Mouse (Mus musculus) liver, postnatal 0 days (tissue): ENCODE data around the gene Hrh2. TPM values are rescaled to one million over a fixed set of nuclear protein-coding genes. Genes with fewer than 3 reads are reported as not detected.
A peak's percentile ranks its signal among the peaks of the same experiment; 100 is the strongest.

Experiments used
- ATAC-seq: fragments of 200-750 bp; cut with Nextera tagmentation; 2 replicates; pipeline ENCODE4 v1.8.0; 2017; ENCODE audit warnings: mild to moderate bottlenecking, moderate library complexity
- DNase-seq: peaks from one replicate; pipeline ENCODE4 v3.0.0-alpha.2; 2016
- H3K27ac ChIP-seq: fragments of 300-500 bp; sonication (generic); 2 replicates; pipeline ENCODE4 v1.5.1; 2014; ENCODE audit warnings: antibody characterized with exemption, moderate library complexity, mild to moderate bottlenecking, low read depth
- H3K27me3 ChIP-seq: fragments of 300-500 bp; sonication (generic); 2 replicates; pipeline ENCODE4 v1.6.1; 2014; ENCODE audit warnings: low read length, control low read depth, mixed read lengths; ENCODE audit not compliant: insufficient read depth
- H3K36me3 ChIP-seq: fragments of 300-500 bp; sonication (generic); replicated peaks from 2 replicates; pipeline ENCODE4 v1.6.1; 2014; ENCODE audit warnings: mild to moderate bottlenecking, control low read depth, low read length, moderate library complexity, mixed read lengths; ENCODE audit not compliant: insufficient read depth
- H3K4me1 ChIP-seq: fragments of 300-500 bp; sonication (generic); 2 replicates; pipeline ENCODE4 v1.6.1; 2014; ENCODE audit warnings: antibody characterized with exemption, mild to moderate bottlenecking, control low read depth; ENCODE audit not compliant: insufficient read depth
- H3K4me2 ChIP-seq: fragments of 300-500 bp; sonication (generic); 2 replicates; pipeline ENCODE4 v1.6.1; 2014; ENCODE audit warnings: low read depth, mild to moderate bottlenecking, low read length, moderate library complexity, mixed read lengths
- H3K4me3 ChIP-seq: fragments of 300-500 bp; sonication (generic); 2 replicates; pipeline ENCODE4 v1.5.1; 2014; ENCODE audit warnings: low read depth, low read length
- H3K9ac ChIP-seq: fragments of 300-500 bp; sonication (generic); replicated peaks from 2 replicates; pipeline ENCODE4 v1.6.1; 2014; ENCODE audit warnings: mild to moderate bottlenecking, moderate library complexity
- H3K9me3 ChIP-seq: fragments of 300-500 bp; sonication (generic); 2 replicates; pipeline ENCODE4 v1.6.1; 2016; ENCODE audit warnings: mild to moderate bottlenecking, control low read depth, low read length, mixed read lengths
- CTCF ChIP-seq: sonication (generic); IDR thresholded peaks from 2 replicates; pipeline ENCODE4 v1.5.1; 2016; ENCODE audit warnings: antibody characterized with exemption, low read depth
- EP300 ChIP-seq: IDR thresholded peaks from 2 replicates; pipeline ENCODE4 v1.6.1; 2016; ENCODE audit warnings: antibody characterized with exemption, low read depth, mild to moderate bottlenecking
- WGBS: fragments of 180-500 bp; shearing (Covaris S2); extraction: QIAGEN DNeasy Blood & Tissue Kit; methylation state at CpG from one replicate; pipeline ENCODE4 v1.1.7; 2014; ENCODE audit not compliant: insufficient replicate concordance; 5-methylcytosine and 5-hydroxymethylcytosine counted together
- polyA plus RNA-seq: library from polyadenylated mRNA; unstranded; fragments of >200 nt; fragmentation: Nextera tagmentation; extraction: Ambion mirVana; gene quantifications from 2 replicates; pipeline ENCODE4 v1.2.1, GENCODE M21; 2015

Hrh2 gene
- polyA plus RNA-seq, 1 experiment from 2014 or later = 0.26 TPM

GRCm38 (mm10) chr13:54153672-54154218, 38.2 kb upstream of the Hrh2 start:
- Histone ChIP-seq H3K9ac (no peak overlapping the region), H3K4me1 (no peaks in the 10 kb centered on the region), H3K27me3 (no peaks in the 10 kb centered on the region), H3K4me2 (0 out of 2 replicates have a peak overlapping the region, but pooled peaks have one; percentile 1), H3K9me3 (no peaks in the 10 kb centered on the region), H3K4me3 (no peak overlapping the region), H3K27ac (no peak overlapping the region), H3K36me3 (no peaks in the 10 kb centered on the region)
- ATAC-seq = no peak
- TF ChIP-seq CTCF (no peak), EP300 (no peak)
- DNase-seq = no peak
- 14% methylated on average over 9 of the region's 9 CpGs for WGBS

- Histone ChIP-seq H3K4me1 (no peaks in the 10 kb centered on the region), H3K9ac (no peak overlapping the region), H3K36me3 (no peaks in the 10 kb centered on the region), H3K27me3 (no peaks in the 10 kb centered on the region), H3K27ac (no peak overlapping the region), H3K4me3 (no peak overlapping the region), H3K9me3 (no peaks in the 10 kb centered on the region), H3K4me2 (no peak overlapping the region)
- ATAC-seq (no peak), DNase-seq (no peak)
- TF ChIP-seq CTCF (no peak), EP300 (no peak)
- 81% methylated on average over 2 of the region's 2 CpGs for WGBS
Observed at GRCm38 (mm10) chr13:54155822-54156221, 36.1 kb upstream of the Hrh2 start.

GRCm38 (mm10) chr13:54159256-54159655, 32.7 kb upstream of the Hrh2 start:
- Histone ChIP-seq H3K4me2 (no peak overlapping the region), H3K4me1 (no peaks in the 10 kb centered on the region), H3K9me3 (no peaks in the 10 kb centered on the region), H3K27me3 (no peaks in the 10 kb centered on the region), H3K9ac (no peak overlapping the region), H3K4me3 (no peak overlapping the region), H3K36me3 (no peaks in the 10 kb centered on the region), H3K27ac (no peak overlapping the region)
- no peak for DNase-seq
- ATAC-seq = no peak
- 54% methylated on average over 7 of the region's 7 CpGs for WGBS
- no peak for TF ChIP-seq EP300

GRCm38 (mm10) chr13:54159756-54160155, 32.2 kb upstream of the Hrh2 start:
- H3K27ac ChIP-seq = no peak overlapping the region
- no peak overlapping the region for H3K4me3 ChIP-seq
- H3K36me3 ChIP-seq = no peaks in the 10 kb centered on the region
- ATAC-seq = no peak
- DNase-seq = no peak
- no peak overlapping the region for H3K4me2 ChIP-seq
- H3K4me1 ChIP-seq = no peaks in the 10 kb centered on the region
- H3K27me3 ChIP-seq = no peaks in the 10 kb centered on the region
- H3K9ac ChIP-seq = no peak overlapping the region
- no peak for TF ChIP-seq EP300
- TF ChIP-seq CTCF = no peak
- WGBS = 75% methylated on average over 11 of the region's 11 CpGs
- H3K9me3 ChIP-seq = no peaks in the 10 kb centered on the region

- Histone ChIP-seq H3K9ac (no peak overlapping the region), H3K4me1 (no peaks in the 10 kb centered on the region), H3K27ac (no peak overlapping the region), H3K4me3 (no peak overlapping the region), H3K4me2 (no peak overlapping the region), H3K36me3 (no peaks in the 10 kb centered on the region), H3K27me3 (no peaks in the 10 kb centered on the region), H3K9me3 (no peaks in the 10 kb centered on the region)
- TF ChIP-seq EP300 (no peak), CTCF (no peak)
- no peak for ATAC-seq
- 17% methylated on average over 1 of the region's 1 CpGs for WGBS
- DNase-seq = no peak
Observed at GRCm38 (mm10) chr13:54160546-54160945, 31.4 kb upstream of the Hrh2 start.

GRCm38 (mm10) chr13:54161514-54161913, 30.4 kb upstream of the Hrh2 start:
- 72% methylated on average over 2 of the region's 2 CpGs for WGBS
- H3K27me3 ChIP-seq = no peaks in the 10 kb centered on the region

GRCm38 (mm10) chr13:54163363-54163762, 28.6 kb upstream of the Hrh2 start:
- no peak overlapping the region for H3K27ac ChIP-seq
- no peak overlapping the region for H3K9ac ChIP-seq
- no peaks in the 10 kb centered on the region for H3K9me3 ChIP-seq
- H3K4me3 ChIP-seq = no peak overlapping the region
- no peak for DNase-seq
- no peaks in the 10 kb centered on the region for H3K4me1 ChIP-seq
- WGBS = 71% methylated on average over 8 of the region's 8 CpGs
- no peak overlapping the region for H3K4me2 ChIP-seq
- TF ChIP-seq CTCF (no peak), EP300 (no peak)
- ATAC-seq = no peak
- H3K27me3 ChIP-seq = no peaks in the 10 kb centered on the region
- no peaks in the 10 kb centered on the region for H3K36me3 ChIP-seq

More at GRCm38 (mm10) chr13:54161514-54161913, 30.4 kb upstream of the Hrh2 start:
- ATAC-seq (no peak), DNase-seq (no peak)
- no peaks in the 10 kb centered on the region for H3K36me3 ChIP-seq
- no peak overlapping the region for H3K4me2 ChIP-seq
- H3K4me1 ChIP-seq = no peaks in the 10 kb centered on the region
- H3K9ac ChIP-seq = no peak overlapping the region
- H3K9me3 ChIP-seq = no peaks in the 10 kb centered on the region
- H3K4me3 ChIP-seq = no peak overlapping the region
- no peak for TF ChIP-seq EP300
- no peak for TF ChIP-seq CTCF
- H3K27ac ChIP-seq = no peak overlapping the region
